Mouse (Mus musculus): ENCODE results near the gene Tpi1.

Tpi1 gene

GRCm38 (mm10) chr6:124813933-124814332 is at the start of gene Tpi1:
Tpi1 (minus strand) TSS chr6:124814296.
- peak; percentile 92 for DNase-seq (ENCODE audit: extremely low spot score)

- no peak for DNase-seq (ENCODE audit: extremely low spot score)
These were observed 49.1 kb upstream of the Tpi1 start for GRCm38 (mm10) chr6:124863125-124863657.

- DNase-seq (ENCODE audit: extremely low spot score) = no peak
These were observed 48.5 kb upstream of the Tpi1 start for GRCm38 (mm10) chr6:124862406-124863124.

- no peak for DNase-seq (ENCODE audit: extremely low spot score)
These were observed 47.7 kb upstream of the Tpi1 start for GRCm38 (mm10) chr6:124861802-124862201.

DNA sequence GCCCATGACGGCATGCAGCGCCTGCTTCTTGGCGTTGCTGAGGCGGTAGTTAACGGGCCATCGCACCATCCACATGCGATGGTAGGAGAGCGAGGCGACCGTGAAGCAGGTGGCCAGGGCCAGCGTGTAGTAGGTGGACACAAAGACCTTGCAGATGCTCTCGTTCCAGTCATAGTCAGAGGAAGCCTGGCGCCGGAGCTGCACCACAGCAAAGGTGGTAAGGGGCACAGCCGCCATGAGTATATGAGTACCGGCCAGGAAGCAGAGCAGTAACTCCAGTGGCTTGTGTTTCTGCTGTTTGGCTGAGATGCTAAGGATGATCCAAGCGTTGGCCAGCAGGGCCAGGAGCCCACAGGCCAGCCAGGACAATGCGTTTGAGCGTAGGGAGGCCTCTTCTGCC is 47.2 kb upstream of the Tpi1 start:
- DNase-seq (ENCODE audit: extremely low spot score) = no peak

DNA sequence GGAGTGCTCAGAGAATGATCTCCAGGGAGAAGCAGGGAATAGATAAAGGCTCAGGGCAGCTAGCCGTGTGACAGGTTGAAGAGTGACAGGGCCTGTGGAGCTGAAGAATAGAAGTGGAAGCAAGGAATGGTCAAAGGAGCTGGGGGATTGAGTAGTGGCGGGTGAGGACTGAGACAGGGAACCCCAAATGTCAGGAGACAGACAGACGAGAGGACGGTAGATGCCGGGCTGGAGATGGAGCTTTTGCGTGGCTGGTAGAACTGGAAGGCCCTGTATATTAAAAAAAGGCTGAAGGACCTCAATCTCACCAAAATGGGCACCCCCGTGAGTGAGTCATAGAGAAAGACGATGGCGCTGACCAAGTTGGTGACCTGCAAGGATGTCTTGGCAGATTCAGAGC is 46.4 kb upstream of the Tpi1 start:
- DNase-seq (ENCODE audit: extremely low spot score) = no peak

- peak; percentile 86 for DNase-seq (ENCODE audit: extremely low spot score)
These were observed 45.6 kb upstream of the Tpi1 start for GRCm38 (mm10) chr6:124859725-124860124.

GRCm38 (mm10) chr6:124858561-124859318 is 44.6 kb upstream of the Tpi1 start:
- no peak for DNase-seq (ENCODE audit: extremely low spot score)

- no peak for DNase-seq (ENCODE audit: extremely low spot score)
These were observed 43.9 kb upstream of the Tpi1 start for GRCm38 (mm10) chr6:124857840-124858530.

GRCm38 (mm10) chr6:124856916-124857839 is 43.1 kb upstream of the Tpi1 start, which contains the start of gene P3h3:
P3h3 (minus strand) TSS chr6:124857752.
- peak; percentile 93 for DNase-seq (ENCODE audit: extremely low spot score)

GRCm38 (mm10) chr6:124856321-124856720 is 42.2 kb upstream of the Tpi1 start:
- peak; percentile 56 for DNase-seq (ENCODE audit: extremely low spot score)

DNA sequence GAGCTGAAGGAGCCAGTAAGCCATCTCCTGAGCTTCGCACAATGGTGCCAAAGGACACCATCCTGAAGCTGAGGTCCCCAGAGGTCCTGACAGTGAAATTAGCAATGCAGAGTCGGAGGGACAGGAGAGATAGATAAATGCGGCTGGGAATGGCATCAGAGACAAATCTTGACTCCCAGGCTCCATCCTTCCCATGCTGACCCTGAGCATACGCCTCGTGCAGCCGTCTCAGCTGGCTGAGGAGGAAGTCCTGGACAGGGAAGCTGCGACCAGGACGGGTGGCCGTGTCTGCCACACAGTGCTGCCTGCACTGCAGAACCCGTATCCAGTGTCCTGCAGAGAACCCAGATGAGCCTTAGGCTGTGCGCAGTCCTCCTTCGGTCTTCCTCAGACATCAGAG is 40.6 kb upstream of the Tpi1 start:
- DNase-seq (ENCODE audit: extremely low spot score) = no peak

DNA sequence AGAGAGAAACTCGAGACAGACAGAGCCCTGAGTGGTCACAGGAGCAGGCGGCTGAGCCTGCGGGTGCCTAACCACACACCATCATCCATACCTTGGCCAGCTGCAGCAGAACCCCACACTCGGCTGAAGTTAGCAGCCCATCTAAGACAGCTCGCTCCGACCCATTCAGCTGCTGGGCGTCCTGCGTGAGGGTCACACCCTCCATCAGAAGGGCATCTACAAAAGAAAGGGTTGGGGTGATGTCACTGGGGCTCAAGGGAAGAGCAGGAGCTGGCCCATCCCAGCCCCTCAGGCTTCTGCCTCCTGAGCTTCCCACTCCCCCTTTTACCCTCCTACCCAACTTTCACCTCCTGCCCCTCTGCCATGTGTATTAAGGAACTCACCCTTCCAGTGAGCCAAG is 36.4 kb upstream of the Tpi1 start:
- DNase-seq (ENCODE audit: extremely low spot score) = no peak

GRCm38 (mm10) chr6:124847305-124847704 is 33.2 kb upstream of the Tpi1 start:
- DNase-seq (ENCODE audit: extremely low spot score) = peak; percentile 96

DNA sequence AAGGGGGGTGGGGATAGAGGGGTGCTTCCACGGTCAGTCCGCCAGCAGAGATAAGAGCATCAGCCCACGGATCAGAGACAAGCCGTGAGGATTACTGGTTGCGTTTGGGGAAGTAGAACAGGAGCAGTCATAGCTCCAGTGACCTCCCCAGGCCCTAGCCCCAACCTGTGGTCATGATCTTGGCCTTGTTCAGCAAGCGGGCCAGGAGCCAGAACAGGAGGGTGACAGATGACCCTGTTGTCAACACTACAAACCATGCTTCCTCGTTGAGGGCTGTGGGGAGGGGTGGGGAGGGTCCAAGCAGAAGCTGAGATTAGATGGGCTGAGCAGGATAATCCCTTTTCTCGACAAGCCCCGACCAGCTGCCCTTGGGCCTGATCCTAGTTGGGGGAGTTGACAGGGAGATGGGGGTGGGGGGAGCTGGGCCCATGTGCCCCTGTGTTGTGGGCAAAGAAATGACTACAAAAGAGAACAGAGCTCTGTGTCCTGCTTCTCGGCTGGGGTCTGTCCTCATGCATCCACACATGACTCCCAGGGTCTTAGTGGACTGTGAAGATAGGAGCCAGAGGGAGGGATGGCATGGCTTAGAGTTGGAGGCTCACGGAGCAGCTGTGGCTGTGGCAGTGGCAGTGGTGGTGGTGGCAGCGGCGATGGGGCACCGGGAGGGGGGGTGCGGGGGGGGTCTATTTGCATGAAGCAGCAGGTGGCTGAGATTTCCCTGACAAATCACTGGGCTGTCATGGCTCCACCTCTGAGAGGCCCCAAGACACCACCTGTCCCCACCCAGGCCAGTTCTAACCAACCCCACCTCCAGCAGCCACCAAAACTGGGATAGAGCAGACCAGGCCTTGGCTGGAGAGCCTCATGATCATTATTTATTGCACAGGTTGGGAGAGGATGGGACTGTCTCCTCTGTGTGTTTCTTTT is 26.4 kb upstream of the Tpi1 start, which contains the start of gene Gnb3:
Gnb3 (minus strand) TSS at position 35 of the 927 bp plus-strand sequence.
- DNase-seq (ENCODE audit: extremely low spot score) = no peak

DNA sequence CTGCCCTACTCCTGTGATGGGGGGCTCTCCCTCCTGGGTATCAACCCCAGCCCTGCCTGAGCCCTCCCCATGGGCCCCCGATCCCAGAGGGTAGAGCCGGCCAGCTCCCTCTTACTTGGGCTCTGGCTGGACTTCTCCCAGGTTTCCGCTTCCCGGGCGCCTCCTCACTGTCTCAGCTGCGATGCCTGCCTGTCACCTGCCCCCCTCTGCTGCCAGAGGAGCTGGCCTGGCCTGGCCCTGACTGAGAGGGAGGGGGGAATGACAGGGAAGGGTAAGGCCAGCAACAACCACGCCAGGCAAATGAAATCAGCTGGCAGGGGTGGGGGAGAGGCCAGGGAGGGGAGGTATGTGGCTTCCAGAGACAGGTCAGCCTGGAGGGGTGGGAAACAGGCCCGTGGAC is 25.7 kb upstream of the Tpi1 start:
- DNase-seq (ENCODE audit: extremely low spot score) = no peak

DNA sequence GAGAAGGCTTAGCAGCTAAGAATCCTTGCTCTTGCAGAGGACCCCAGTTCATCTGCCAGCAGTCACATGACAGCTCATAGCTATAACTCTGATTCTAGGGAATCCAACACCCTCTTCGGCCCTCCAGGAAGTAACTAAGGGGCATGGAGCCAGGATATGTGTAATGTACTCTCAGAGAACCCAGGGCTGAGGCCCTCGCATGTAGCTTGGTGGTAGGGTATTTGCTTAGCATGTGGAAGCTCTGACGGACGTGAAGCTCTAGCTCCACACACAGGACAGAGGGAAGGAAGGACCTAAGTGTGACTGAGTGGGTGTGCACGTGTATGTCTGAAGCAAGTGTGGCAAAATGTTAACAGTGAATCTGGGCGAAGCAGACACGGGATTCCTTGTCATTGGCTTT is 22.3 kb upstream of the Tpi1 start:
- no peak for DNase-seq (ENCODE audit: extremely low spot score)

- no peak for DNase-seq (ENCODE audit: extremely low spot score)
These were observed 21.4 kb upstream of the Tpi1 start for GRCm38 (mm10) chr6:124835531-124835930.

- DNase-seq (ENCODE audit: extremely low spot score) = no peak
These were observed 20.5 kb upstream of the Tpi1 start for GRCm38 (mm10) chr6:124834512-124835081.

DNA sequence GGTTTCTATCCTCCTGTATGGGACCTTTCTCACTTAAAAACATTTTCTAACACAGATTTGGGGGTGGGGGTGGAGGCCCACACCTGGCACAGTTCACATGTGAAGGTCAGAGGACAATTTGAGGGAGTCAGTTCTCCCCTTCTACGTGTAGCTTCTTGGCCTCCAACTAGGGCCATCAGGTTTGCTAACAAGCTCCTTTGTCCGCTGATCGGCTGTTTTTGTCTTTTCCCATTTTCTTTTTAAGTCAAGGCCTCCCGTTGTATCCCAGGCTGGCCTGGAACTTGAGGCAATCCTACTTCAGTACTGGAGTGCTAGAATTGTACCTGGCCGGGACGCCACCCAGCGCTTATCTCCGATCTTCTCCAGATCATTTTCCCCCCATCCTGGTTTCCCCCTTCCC is 17.6 kb upstream of the Tpi1 start:
- DNase-seq (ENCODE audit: extremely low spot score) = no peak
